Mouse (Mus musculus) CH12.LX (cell line): ENCODE measurements around the gene Gnrhr. TPM values are rescaled to one million over a fixed set of nuclear protein-coding genes. Genes with fewer than 3 reads are reported as not detected.

Experiments used
- DNase-seq: peaks from one replicate; pipeline ENCODE4 v3.0.0-alpha.2; 2013; ENCODE audit errors: extremely low read depth
- H3K27ac ChIP-seq: 2 replicates; pipeline ENCODE4 v1.5.1; 2012; ENCODE audit warnings: low read depth, mild to moderate bottlenecking, control low read depth, moderate library complexity; ENCODE audit not compliant: insufficient read depth
- H3K27me3 ChIP-seq: replicated peaks from 2 replicates; pipeline ENCODE3; 2012; ENCODE audit warnings: inconsistent platforms
- H3K36me3 ChIP-seq, 2 experiments: replicated peaks in 1 of 2; 2 replicates each; pipeline versions ENCODE3 to v1.6.1; 2012; ENCODE audit warnings: inconsistent platforms in 1 of 2, low read length in 1 of 2, mild to moderate bottlenecking in 1 of 2, mixed read lengths in 1 of 2, moderate library complexity in 1 of 2; ENCODE audit not compliant: control insufficient read depth in 1 of 2, insufficient read depth in 1 of 2
- H3K4me1 ChIP-seq, 2 experiments: 2 replicates each; pipeline ENCODE4 v1.6.1; 2012; ENCODE audit warnings: inconsistent platforms in 1 of 2, moderate library complexity in 1 of 2; ENCODE audit not compliant: insufficient read depth in 2 of 2, control insufficient read depth in 1 of 2
- H3K4me2 ChIP-seq: 2 replicates; pipeline ENCODE4 v1.6.1; 2012; ENCODE audit warnings: low read depth, mild to moderate bottlenecking, control low read depth; ENCODE audit not compliant: poor library complexity, insufficient read depth, severe bottlenecking
- H3K4me3 ChIP-seq, 3 experiments: fragments of 150-350 bp in 1 of 3; sonication (generic) in 1 of 3; replicated peaks in 1 of 3; 2 replicates each; pipeline versions ENCODE3 to v1.5.1; 2011 to 2012; ENCODE audit warnings: low read depth in 2 of 3, low read length in 2 of 3, mild to moderate bottlenecking in 2 of 3, moderate library complexity in 2 of 3, control low read depth in 1 of 3, improper control_type of control experiment in 1 of 3, inconsistent platforms in 1 of 3, mixed read lengths in 1 of 3; ENCODE audit not compliant: poor library complexity in 1 of 3
- H3K79me2 ChIP-seq: replicated peaks from 2 replicates; pipeline ENCODE4 v1.6.1; 2012; ENCODE audit warnings: mild to moderate bottlenecking, moderate library complexity; ENCODE audit not compliant: control insufficient read depth, poor library complexity, insufficient read depth, severe bottlenecking; ENCODE audit errors: extremely low read depth
- H3K9ac ChIP-seq: 2 replicates; pipeline ENCODE4 v1.6.1; 2012; ENCODE audit warnings: low read depth, mild to moderate bottlenecking, control low read depth, moderate library complexity; ENCODE audit not compliant: insufficient read depth
- H3K9me3 ChIP-seq: replicated peaks from 2 replicates; pipeline ENCODE3; 2012; ENCODE audit warnings: low read length, inconsistent platforms, mixed read lengths
- CHD1 ChIP-seq: IDR thresholded peaks from 2 replicates; pipeline ENCODE4 v1.6.1; 2012; ENCODE audit warnings: low read depth, low read length, improper control_type of control experiment, inconsistent platforms
- CHD2 ChIP-seq: IDR thresholded peaks from 2 replicates; pipeline ENCODE4 v1.6.1; 2011; ENCODE audit warnings: low read length, improper control_type of control experiment
- ELF1 ChIP-seq: IDR thresholded peaks from 2 replicates; pipeline ENCODE4 v1.6.1; 2014; ENCODE audit warnings: low read depth, mild to moderate bottlenecking, inconsistent platforms, low read length, improper control_type of control experiment
- EP300 ChIP-seq: IDR thresholded peaks from 2 replicates; pipeline ENCODE4 v1.6.1; 2011; ENCODE audit warnings: low read length, improper control_type of control experiment
- ETS1 ChIP-seq: conservative IDR thresholded peaks from 2 replicates; pipeline ENCODE4 v1.6.1; 2012; ENCODE audit warnings: low read depth, mild to moderate bottlenecking, inconsistent platforms, low read length, improper control_type of control experiment, moderate library complexity
- GABPA ChIP-seq: IDR thresholded peaks from 2 replicates; pipeline ENCODE4 v1.6.1; 2012; ENCODE audit warnings: low read depth, low read length, improper control_type of control experiment, inconsistent platforms; ENCODE audit not compliant: insufficient replicate concordance
- JUN ChIP-seq: IDR thresholded peaks from 2 replicates; pipeline ENCODE4 v1.6.1; 2011; ENCODE audit warnings: low read depth, mild to moderate bottlenecking, low read length, improper control_type of control experiment, moderate library complexity; ENCODE audit not compliant: insufficient read depth
- MEF2A ChIP-seq: IDR thresholded peaks from 2 replicates; pipeline ENCODE4 v1.6.1; 2014; ENCODE audit warnings: low read depth, mild to moderate bottlenecking, inconsistent platforms, low read length, improper control_type of control experiment, borderline replicate concordance
- MXI1 ChIP-seq: IDR thresholded peaks from 2 replicates; pipeline ENCODE4 v1.6.1; 2011; ENCODE audit warnings: mild to moderate bottlenecking, low read depth, low read length, improper control_type of control experiment
- NELFE ChIP-seq: IDR thresholded peaks from 2 replicates; pipeline ENCODE4 v1.6.1; 2011; ENCODE audit warnings: low read depth, low read length, improper control_type of control experiment
- RCOR1 ChIP-seq: conservative IDR thresholded peaks from 2 replicates; pipeline ENCODE4 v1.6.1; 2012; ENCODE audit warnings: low read depth, mild to moderate bottlenecking, inconsistent platforms, low read length, improper control_type of control experiment
- SIN3A ChIP-seq: IDR thresholded peaks from 2 replicates; pipeline ENCODE4 v1.6.1; 2012; ENCODE audit warnings: low read length, improper control_type of control experiment, inconsistent platforms
- USF1 ChIP-seq: IDR thresholded peaks from 2 replicates; pipeline ENCODE4 v1.6.1; 2014; ENCODE audit warnings: low read depth, mild to moderate bottlenecking, inconsistent platforms, low read length, improper control_type of control experiment
- ZKSCAN1 ChIP-seq: IDR thresholded peaks from 2 replicates; pipeline ENCODE4 v1.6.1; 2012; ENCODE audit warnings: low read depth, inconsistent platforms, low read length, improper control_type of control experiment, borderline replicate concordance
- ZNF384 ChIP-seq: IDR thresholded peaks from 2 replicates; pipeline ENCODE4 v1.6.1; 2012; ENCODE audit warnings: low read depth, low read length, improper control_type of control experiment, inconsistent platforms
- dilution Hi-C: fragments of 300-500 bp; cut with MboI; formaldehyde crosslinking; loops from 2 replicates; pipeline ENCODE4 v1.14.3; 2020; ENCODE audit warnings: low sequenced_read_pairs; ENCODE audit not compliant: extremely low pct_unique_long_range_greater_than_20kb, extremely low pct_ligation_motif_present
- in situ Hi-C: fragments of 300-500 bp; cut with MboI; formaldehyde crosslinking; loops from 3 replicates; pipeline ENCODE4 v1.14.3; 2019; ENCODE audit warnings: low sequenced_read_pairs, low pct_ligation_motif_present, low pct_unique_long_range_greater_than_20kb, mixed read lengths
- polyA plus RNA-seq: library from polyadenylated mRNA; unstranded; fragments of >175 nt; gene quantifications from 2 replicates; pipeline ENCODE4 v1.2.1, GENCODE M21; 2012; ENCODE audit warnings: low read depth; ENCODE audit not compliant: insufficient read length
- total RNA-seq, 2 experiments: library from RNA; depleted of rRNA; stranded (reverse); fragments of 300-350 nt in 1 of 2; fragments of >200 nt in 1 of 2; gene quantifications; 2 replicates each; pipeline ENCODE4 v1.2.3; 2012 to 2014

Gnrhr gene
- total and polyA plus RNA-seq, 3 experiments: not detected

DNA sequence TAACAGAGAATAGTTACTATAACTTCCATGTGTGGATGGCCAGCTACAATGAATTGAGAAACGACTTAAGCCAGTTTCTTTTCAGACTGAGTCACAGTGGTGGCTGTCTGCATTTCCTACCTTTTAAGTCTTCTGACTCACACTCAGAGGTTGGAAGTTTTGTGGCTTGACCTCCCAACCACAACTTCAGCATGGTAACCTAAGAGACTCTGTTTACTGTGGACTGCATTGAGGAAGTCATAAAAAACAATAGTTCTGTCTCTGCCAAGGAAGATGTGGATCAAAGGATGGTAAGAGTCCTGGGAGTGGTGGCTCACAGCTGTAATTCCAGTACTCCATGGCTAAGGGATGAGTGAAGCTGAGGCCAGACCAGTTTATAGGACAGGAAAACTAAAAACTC lies 47.2 kb upstream of the Gnrhr start:
- Histone ChIP-seq H3K27ac (no peak overlapping the region), H3K27me3 (no peaks in the 10 kb centered on the region), H3K36me3 (no peaks in the 10 kb centered on the region), H3K4me3 (no peak overlapping the region), H3K4me2 (no peak overlapping the region), H3K79me2 (no peaks in the 10 kb centered on the region), H3K9ac (no peak overlapping the region), H3K4me1 (peaks cover 0 to 4% of the 10 kb centered on the region in 2 experiments; a peak in 1 of 4 replicates), H3K9me3 (no peaks in the 10 kb centered on the region)
- dilution Hi-C loops: no loop called here
- TF ChIP-seq MXI1: no peak
- TF ChIP-seq ELF1: no peak
- no peak for TF ChIP-seq ZNF384
- TF ChIP-seq GABPA: no peak
- TF ChIP-seq CHD1: no peak
- TF ChIP-seq EP300: no peak
- no peak for TF ChIP-seq RCOR1
- in situ Hi-C loops: no loop called here
- DNase-seq: peak; percentile 29

DNA sequence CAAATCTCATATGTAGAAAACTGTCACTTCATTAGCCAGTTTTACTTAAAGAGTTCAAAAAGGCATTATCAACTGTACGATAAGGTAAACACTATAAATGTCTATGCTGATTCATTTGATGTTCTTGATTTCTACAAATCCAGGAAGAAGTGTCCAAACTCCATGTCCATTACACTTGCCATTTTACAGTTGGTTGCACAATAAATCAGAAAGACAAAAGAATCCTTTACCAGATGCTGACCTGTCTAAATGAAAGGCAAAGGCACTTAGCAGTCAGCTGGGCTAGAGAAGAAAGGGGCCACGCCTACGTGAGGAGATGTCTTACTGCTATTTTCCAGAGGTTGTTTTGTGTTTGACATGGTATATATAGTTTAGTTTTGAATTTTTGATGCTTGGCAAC lies 46.6 kb upstream of the Gnrhr start:
- dilution Hi-C loops: no loop called here

DNA sequence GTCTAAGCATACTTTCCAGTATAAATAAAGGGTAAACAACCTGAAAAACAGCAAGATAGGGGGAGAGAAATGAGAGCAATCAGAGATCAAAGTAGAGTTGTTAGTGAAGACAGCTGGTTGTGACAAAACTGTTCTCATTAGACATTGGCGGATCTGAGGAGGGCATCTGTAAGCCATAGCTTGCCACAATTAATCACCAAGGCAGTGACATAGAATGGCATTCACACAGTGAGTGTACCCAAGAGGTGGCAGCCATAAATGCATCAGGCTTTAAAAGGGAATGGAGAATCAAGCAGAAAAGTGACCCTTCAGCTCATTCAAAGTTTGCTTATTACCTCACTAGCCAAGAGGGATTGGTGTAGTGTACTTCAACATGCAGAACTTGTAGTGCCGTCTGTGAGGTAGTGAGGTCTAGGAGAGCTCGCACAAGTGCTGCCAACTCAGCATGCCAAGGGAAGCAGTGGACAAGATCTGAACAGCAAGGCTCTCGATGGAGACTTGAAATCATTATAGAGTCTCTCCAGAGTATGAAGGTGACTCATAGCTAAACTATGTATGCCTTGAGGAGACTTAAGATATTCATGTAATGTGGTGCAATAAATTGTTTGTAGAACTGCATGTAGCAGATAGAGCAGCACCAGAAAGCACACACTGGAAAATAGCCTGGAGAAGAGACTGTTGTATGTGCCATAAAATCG lies 29.6 kb upstream of the Gnrhr start:
- Histone ChIP-seq H3K36me3 (no peaks in the 10 kb centered on the region), H3K4me1 (no peaks in the 10 kb centered on the region), H3K79me2 (no peaks in the 10 kb centered on the region), H3K4me2 (no peak overlapping the region), H3K9ac (no peak overlapping the region), H3K4me3 (no peak overlapping the region), H3K9me3 (no peaks in the 10 kb centered on the region), H3K27me3 (no peaks in the 10 kb centered on the region), H3K27ac (no peak overlapping the region)
- no peak for DNase-seq
- dilution Hi-C loops: no loop called here
- TF ChIP-seq MEF2A (no peak), ETS1 (no peak), JUN (no peak), ZNF384 (no peak), ZKSCAN1 (no peak), CHD1 (no peak)
- in situ Hi-C loops: no loop called here

More for the DNA sequence above, 46.6 kb upstream of the Gnrhr start:
- Histone ChIP-seq H3K9me3 (no peaks in the 10 kb centered on the region), H3K27me3 (no peaks in the 10 kb centered on the region), H3K79me2 (no peaks in the 10 kb centered on the region), H3K4me1 (peaks cover 0 to 4% of the 10 kb centered on the region in 2 experiments; a peak in 1 of 4 replicates), H3K9ac (no peak overlapping the region), H3K4me2 (no peak overlapping the region), H3K27ac (no peak overlapping the region), H3K36me3 (no peaks in the 10 kb centered on the region), H3K4me3 (no peak overlapping the region)
- in situ Hi-C loops: no loop called here
- no peak for DNase-seq
- TF ChIP-seq USF1 (no peak), SIN3A (no peak), NELFE (no peak), CHD2 (no peak)
